Mouse (Mus musculus): ENCODE measurements at regions not wholly inside any gene's neighbourhood (a gene's known extent, or its start where the extent isn't known, plus 50 kb on each side); places are given as distances from the start of the nearest gene placed in this dataset.
"Not testable (repeated sequence)": the region's sequence is repeated elsewhere in the genome, so short reads cannot be mapped to it uniquely, and the experiment has no call there.

DNA sequence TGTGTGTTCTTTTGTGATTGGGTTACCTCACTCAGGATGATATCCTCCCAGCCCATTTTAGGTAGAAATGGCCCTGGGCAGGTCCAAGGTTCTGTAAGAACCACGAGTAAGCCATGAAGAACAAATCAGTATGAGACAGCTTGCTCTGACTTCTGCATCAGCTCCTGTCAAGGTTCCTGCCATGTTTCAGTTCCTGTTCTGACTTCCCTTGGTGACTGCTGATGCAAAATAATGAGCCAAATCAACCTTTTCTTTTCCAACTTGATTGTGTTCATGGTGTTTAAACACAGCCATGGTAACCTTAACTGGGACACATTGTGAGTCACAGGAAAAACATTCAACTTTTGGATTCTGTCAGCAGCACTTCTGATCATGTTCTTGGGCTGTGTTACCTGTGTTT is 667.4 kb upstream of the Igfbp7 start:
- no peak for DNase-seq (ENCODE audit: low read depth, low spot score)

DNA sequence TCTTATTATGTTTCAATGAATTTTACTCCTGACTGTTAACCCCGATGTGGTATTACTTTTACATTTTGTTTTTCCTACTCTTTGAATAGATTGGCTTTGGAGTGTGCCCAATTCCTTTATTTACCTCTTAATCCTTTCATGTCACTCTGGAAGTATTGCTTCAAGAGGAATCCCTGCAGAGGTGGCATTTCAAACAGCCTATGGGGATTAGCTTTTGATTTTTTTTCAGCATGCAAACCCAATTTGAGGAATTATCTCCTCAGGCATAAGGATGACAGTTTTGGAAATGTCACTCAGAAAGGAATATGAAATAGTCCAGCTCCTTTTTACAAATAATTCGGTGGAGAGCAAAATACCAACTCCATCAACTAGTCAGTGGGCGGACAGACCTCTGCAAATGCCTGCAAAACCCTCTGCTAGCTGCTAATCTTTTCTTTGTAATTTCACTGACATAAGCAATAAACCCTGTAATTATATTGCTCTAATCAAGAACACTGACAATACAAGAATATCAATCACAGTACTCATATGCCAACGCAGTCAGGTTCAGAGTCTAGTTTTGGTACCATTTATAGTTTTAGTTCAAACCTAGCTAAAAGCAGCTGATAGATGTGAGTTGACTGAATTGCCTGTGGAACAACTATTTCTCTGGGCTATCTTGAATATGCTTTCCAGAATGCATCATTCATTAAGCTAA is 624.9 kb upstream of the Igfbp7 start:
- DNase-seq (ENCODE audit: low read depth, low spot score) = no peak

DNA sequence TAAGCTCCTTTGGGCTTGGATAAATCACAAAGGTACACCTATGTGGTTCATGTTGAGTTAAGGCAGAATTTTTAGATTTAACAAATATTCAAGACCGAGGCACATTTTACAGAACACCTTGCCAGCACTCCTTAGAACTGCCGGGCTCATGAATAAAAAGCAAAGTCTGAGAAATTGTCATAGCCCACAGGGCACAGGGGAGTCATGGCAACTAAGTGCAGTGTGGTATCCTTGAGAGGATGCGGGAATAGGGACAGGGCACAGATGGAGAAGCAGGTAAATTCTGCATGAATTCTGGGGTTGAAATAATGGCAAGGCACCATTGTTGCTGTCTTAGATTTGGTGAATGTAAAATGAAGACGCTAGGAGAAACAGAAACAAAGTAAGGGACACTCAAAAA is 609.7 kb upstream of the Igfbp7 start:
- no peak for DNase-seq (ENCODE audit: low read depth, low spot score)

DNA sequence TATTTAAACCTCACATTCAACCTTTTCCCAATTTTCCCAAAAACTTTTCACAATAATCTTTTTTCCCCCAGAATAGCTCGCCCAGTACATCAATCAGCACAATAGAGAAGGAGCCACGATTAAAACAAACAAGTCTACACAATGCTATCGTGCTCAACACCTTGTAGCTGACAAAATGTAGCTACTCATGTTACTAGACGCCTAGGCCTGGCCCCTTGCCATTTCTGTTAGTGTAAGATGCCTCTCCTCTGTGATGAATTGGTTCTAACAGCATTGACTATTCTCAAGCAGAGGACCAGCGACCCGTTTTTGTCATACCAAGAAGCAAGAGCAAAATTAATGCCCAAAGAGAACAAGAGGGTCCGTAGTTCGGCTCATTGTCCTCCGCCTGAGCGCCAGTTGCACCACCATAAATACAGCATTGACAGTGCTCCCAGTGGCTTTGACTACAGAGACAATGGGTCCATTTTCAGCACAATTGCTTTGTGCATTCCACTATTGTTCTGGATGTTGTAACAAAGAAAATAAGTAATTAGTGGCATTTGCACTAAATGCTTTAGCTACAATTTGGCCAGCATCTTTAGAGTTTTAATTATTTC is 578.7 kb upstream of the Igfbp7 start:
- DNase-seq (ENCODE audit: low read depth, low spot score) = no peak

GRCm38 (mm10) chr5:77985269-77985668 is 577.4 kb upstream of the Igfbp7 start:
- DNase-seq (ENCODE audit: low read depth, low spot score) = no peak

DNA sequence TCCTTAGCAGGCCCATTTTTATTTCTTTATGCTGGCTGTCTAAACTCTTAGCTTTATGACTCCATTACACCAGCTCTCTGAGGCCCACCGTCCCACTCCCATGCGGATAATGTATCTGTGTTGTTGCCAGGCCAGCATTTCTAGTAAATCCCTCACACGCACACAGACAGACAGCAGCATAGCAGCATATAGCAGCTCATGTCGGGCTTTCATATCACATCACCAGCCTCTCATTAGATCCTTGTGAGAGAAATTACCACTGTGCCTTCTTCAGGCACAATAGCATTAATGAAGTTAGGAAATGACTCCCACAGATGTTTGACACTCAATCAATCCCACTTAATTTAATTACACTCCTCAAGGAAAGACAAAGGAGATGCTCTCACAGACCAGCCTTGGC is 532.2 kb upstream of the Igfbp7 start:
- not testable (repeated sequence) for DNase-seq (ENCODE audit: low read depth, low spot score)

DNA sequence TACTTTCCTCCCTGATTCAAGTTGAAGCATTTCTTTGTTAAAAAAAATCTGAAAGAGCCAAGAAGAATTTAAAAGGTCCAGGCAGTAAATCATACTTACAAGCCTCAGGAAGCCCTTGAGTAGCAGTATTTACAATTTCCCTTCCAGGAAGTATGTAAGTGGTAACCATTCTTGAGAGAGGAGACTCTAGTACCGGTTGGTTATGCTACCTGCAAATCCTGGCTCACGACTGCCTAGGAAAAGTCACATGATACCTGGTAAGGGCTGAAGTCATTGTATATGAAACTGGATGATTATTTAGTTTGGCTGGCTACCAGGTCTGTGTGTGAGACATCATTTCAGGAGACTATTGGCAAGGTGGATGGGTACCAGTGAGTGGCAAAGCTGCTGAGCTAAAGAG is 524.0 kb upstream of the Igfbp7 start:
- no peak for DNase-seq (ENCODE audit: low read depth, low spot score)

GRCm38 (mm10) chr5:77921186-77921585 is 513.3 kb upstream of the Igfbp7 start:
- DNase-seq (ENCODE audit: low read depth, low spot score) = no peak

- no peak for DNase-seq (ENCODE audit: low read depth, low spot score)
Observed at GRCm38 (mm10) chr5:77917086-77917676, 509.3 kb upstream of the Igfbp7 start.

DNA sequence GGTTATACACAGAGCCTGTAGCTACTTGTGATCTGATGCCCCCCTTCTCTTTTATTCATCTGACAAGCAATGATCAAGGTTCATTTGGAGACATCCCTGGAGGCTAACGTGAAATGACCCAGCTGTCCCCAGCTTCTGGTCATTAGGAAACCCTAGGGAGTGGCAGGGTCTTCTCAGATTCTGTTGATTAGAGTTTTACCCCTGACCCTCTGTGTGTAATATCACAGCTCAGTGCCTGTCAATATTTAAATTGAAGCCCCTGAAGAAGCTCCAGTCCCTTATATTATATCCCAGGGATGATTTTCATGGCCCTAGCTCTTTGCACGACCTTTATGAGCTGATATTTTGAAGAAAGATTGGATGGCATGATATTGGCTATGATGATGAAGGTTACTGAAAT is 508.5 kb upstream of the Igfbp7 start:
- DNase-seq (ENCODE audit: low read depth, low spot score) = no peak

GRCm38 (mm10) chr5:77909218-77909617 is 501.4 kb upstream of the Igfbp7 start:
- DNase-seq (ENCODE audit: low read depth, low spot score) = peak; percentile 39

DNA sequence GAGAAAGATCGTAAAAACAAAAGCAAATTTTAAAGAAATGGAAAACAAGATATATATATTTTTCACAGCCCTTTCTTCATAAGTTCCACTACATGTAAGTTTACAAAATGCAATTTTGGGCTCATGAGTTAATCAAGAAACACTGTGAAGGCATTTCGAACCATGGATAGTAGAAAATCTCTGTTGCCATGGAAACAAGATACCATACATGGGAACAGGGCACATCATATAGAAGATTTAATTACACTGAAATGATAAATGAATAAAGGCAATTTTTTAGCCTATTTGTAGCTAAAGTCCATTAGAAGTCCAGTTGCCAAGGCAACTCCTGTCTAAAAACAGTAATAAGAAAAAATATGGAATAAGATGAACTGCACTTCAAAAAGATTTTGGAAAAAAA is 484.2 kb upstream of the Igfbp7 start:
- DNase-seq (ENCODE audit: low read depth, low spot score) = not testable (repeated sequence)

- no peak for DNase-seq (ENCODE audit: low read depth, low spot score)
Observed at GRCm38 (mm10) chr5:77888534-77888933, 480.7 kb upstream of the Igfbp7 start.

GRCm38 (mm10) chr5:77871403-77871802 is 463.6 kb upstream of the Igfbp7 start:
- no peak for DNase-seq (ENCODE audit: low read depth, low spot score)

DNA sequence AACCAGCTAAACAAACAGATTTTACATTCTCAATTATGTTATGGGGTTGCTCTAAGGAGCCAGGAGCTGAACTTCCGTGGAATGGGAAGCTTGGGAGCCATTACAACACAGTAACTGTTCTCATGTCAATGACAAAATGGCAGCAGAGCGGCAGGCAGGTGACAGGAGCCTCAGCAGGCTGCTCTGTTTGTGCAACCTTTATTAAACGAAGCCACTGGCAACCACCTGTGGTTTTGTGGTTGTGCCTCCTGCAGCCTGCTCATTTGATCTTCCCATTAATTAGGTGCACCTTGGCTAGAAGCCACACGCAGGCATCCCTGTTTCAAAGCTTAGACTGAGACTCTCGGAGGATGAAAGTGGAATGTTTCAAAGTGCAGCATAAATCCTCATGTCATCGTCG is 457.5 kb upstream of the Igfbp7 start:
- no peak for DNase-seq (ENCODE audit: low read depth, low spot score)

DNA sequence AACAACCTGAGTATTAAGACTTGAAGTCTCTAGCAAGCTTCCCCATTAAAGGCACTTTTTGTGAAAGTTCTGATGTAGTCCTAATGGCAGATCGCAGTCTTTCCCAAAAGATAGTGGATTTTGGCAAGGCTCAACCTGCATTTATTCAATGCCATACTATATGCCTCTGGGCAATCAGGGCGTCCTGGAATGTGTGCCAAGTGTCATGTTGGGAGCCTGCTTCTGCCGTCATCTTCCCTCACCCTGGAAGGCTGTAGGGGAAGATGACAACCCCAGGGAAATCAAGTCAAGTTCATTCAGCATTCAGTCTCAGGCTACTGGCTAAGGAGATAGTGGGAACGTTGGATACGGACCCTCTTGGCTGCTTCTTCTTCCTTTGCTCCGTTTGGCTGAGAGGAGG is 447.4 kb upstream of the Igfbp7 start:
- DNase-seq (ENCODE audit: low read depth, low spot score) = no peak

- DNase-seq (ENCODE audit: low read depth, low spot score) = no peak
Observed at GRCm38 (mm10) chr5:77853999-77854784, 446.4 kb upstream of the Igfbp7 start.

DNA sequence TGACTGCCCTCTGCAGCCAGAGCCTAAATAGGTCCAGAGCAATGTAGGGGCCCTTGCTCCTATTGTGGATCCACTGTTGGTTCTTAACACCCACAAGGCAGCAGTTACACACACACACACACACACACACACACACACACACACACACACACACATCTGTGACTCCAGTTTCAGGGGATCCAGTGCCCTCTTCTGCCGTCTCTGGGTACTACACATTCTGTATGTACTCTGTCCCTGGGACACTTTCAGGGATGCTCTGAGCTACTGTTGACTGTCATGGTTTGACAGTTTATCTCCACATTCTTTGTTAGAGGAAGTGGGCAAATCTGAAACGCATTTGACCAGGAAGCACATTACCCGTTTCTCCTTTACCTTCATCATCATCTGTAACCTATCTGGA is 443.8 kb upstream of the Igfbp7 start:
- no peak for DNase-seq (ENCODE audit: low read depth, low spot score)

DNA sequence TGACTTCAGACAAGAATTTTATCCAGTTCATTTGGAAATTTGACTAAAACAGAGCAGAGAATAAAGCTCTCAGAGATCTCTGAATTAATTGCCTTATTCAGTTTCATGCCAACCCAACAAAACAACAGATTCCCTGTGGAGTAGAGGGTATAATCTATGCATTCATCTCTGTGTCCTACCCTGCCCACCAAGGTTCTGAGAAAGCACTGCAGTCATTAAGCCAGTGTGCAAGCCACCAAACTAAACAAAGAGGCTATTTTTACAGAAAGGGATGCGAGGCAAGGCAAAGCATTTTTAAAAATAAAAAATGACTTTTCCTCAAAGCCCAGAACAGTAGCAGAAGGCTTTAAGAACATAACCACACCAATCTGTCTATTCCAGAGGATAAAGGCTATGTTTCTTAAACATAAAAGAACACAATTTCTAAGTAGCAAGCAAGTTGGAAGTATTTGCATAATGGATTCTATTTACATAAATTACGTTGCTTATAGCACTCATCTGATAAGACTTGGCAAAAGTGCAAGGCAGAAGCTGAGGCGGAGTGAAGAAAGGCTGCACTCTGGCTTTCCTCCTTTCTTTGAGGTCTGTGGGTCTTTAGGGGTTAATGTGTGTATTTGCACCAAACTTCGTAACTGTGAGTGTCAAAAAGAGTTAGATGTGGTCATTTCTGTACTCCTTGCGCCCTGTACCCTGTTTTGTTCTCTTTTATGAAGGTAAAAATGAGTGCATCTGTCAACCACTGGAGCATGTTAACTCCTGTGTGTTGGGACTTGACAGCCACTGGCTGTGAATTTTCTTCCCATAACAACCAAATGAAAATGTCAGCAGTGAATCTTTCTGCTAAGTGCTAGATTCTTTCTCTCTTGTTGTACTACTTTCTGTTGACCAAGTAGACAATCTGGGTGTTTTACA is 430.6 kb upstream of the Igfbp7 start:
- no peak for DNase-seq (ENCODE audit: low read depth, low spot score)

GRCm38 (mm10) chr5:77827971-77828370 is 420.1 kb upstream of the Igfbp7 start:
- no peak for DNase-seq (ENCODE audit: low read depth, low spot score)

- no peak for DNase-seq (ENCODE audit: low read depth, low spot score)
Observed at GRCm38 (mm10) chr5:77826063-77826462, 418.2 kb upstream of the Igfbp7 start.

All from 3T3-L1 (cell line).